Mouse (Mus musculus) A20 (cell line): ENCODE measurements around the gene Wdfy3.
"Not testable (repeated sequence)": the region's sequence is repeated elsewhere in the genome, so short reads cannot be mapped to it uniquely, and the experiment has no call there.

Source experiments
- DNase-seq: peaks from one replicate; pipeline ENCODE4 v3.0.0-alpha.2; 2011; ENCODE audit warnings: low read depth, low spot score

The Wdfy3 gene

GRCm38 (mm10) chr5:101887989-101888388 lies 181.7 kb downstream of the Wdfy3 start:
- DNase-seq, result no peak

GRCm38 (mm10) chr5:101885039-101885438 lies 184.7 kb downstream of the Wdfy3 start:
- DNase-seq, result no peak

GRCm38 (mm10) chr5:101882191-101882590 lies 187.5 kb downstream of the Wdfy3 start:
- no peak for DNase-seq

- no peak for DNase-seq
These were observed 189.8 kb downstream of the Wdfy3 start for GRCm38 (mm10) chr5:101879914-101880313.

- DNase-seq, result no peak
These were observed 191.3 kb downstream of the Wdfy3 start for GRCm38 (mm10) chr5:101878403-101878802.

- DNase-seq, result no peak
These were observed 193.5 kb downstream of the Wdfy3 start for GRCm38 (mm10) chr5:101876185-101876584.

- no peak for DNase-seq
These were observed 203.0 kb downstream of the Wdfy3 start for GRCm38 (mm10) chr5:101866722-101867121.

- DNase-seq, result no peak
These were observed 205.8 kb downstream of the Wdfy3 start for GRCm38 (mm10) chr5:101863946-101864345.

GRCm38 (mm10) chr5:101862651-101863050 lies 207.1 kb downstream of the Wdfy3 start:
- no peak for DNase-seq

- DNase-seq, result no peak
These were observed 207.7 kb downstream of the Wdfy3 start for GRCm38 (mm10) chr5:101861786-101862571.

- no peak for DNase-seq
These were observed 210.8 kb downstream of the Wdfy3 start for GRCm38 (mm10) chr5:101858891-101859436.

GRCm38 (mm10) chr5:101855475-101855874 lies 214.2 kb downstream of the Wdfy3 start:
- no peak for DNase-seq

- DNase-seq, result no peak
These were observed 215.1 kb downstream of the Wdfy3 start for GRCm38 (mm10) chr5:101854667-101855066.

- DNase-seq, result no peak
These were observed 215.6 kb downstream of the Wdfy3 start for GRCm38 (mm10) chr5:101854100-101854499.

GRCm38 (mm10) chr5:101852116-101852680 lies 217.5 kb downstream of the Wdfy3 start:
- no peak for DNase-seq

- DNase-seq, result no peak
These were observed 218.6 kb downstream of the Wdfy3 start for GRCm38 (mm10) chr5:101851133-101851532.

- no peak for DNase-seq
These were observed 222.0 kb downstream of the Wdfy3 start for GRCm38 (mm10) chr5:101847762-101848161.

- DNase-seq, result no peak
These were observed 222.4 kb downstream of the Wdfy3 start for GRCm38 (mm10) chr5:101847323-101847722.

GRCm38 (mm10) chr5:101845930-101846329 lies 223.8 kb downstream of the Wdfy3 start:
- DNase-seq, result no peak

- no peak for DNase-seq
These were observed 224.7 kb downstream of the Wdfy3 start for GRCm38 (mm10) chr5:101845011-101845410.

GRCm38 (mm10) chr5:101840476-101840875 lies 229.2 kb downstream of the Wdfy3 start:
- no peak for DNase-seq

GRCm38 (mm10) chr5:101837605-101838004 lies 232.1 kb downstream of the Wdfy3 start:
- not testable (repeated sequence) for DNase-seq

- no peak for DNase-seq
These were observed 233.5 kb downstream of the Wdfy3 start for GRCm38 (mm10) chr5:101836221-101836620.
